Mouse (Mus musculus) brain, embryonic 18.5 days (tissue): Measurements from ENCODE around the gene Zfyve19.

ENCODE experiments used
- DNase-seq: peaks from one replicate; pipeline ENCODE4 v3.0.0-alpha.2; 2012; ENCODE audit warnings: low read depth, low spot score

The Zfyve19 gene

GRCm38 (mm10) chr2:119250826-119251478, 42.5 kb downstream of the Zfyve19 start:
- DNase-seq = no peak

GRCm38 (mm10) chr2:119254976-119255375, 46.6 kb downstream of the Zfyve19 start:
- no peak for DNase-seq

- DNase-seq = no peak
Measured at GRCm38 (mm10) chr2:119260518-119260917, 52.1 kb downstream of the Zfyve19 start.

GRCm38 (mm10) chr2:119261326-119261725, 52.9 kb downstream of the Zfyve19 start:
- DNase-seq = no peak

- no peak for DNase-seq
Measured at GRCm38 (mm10) chr2:119262978-119263377, 54.6 kb downstream of the Zfyve19 start.

- no peak for DNase-seq
Measured at GRCm38 (mm10) chr2:119263813-119264212, 55.4 kb downstream of the Zfyve19 start.
